9 mouse cellular contexts compared by ENCODE assay signal in the genomic region with DNA sequence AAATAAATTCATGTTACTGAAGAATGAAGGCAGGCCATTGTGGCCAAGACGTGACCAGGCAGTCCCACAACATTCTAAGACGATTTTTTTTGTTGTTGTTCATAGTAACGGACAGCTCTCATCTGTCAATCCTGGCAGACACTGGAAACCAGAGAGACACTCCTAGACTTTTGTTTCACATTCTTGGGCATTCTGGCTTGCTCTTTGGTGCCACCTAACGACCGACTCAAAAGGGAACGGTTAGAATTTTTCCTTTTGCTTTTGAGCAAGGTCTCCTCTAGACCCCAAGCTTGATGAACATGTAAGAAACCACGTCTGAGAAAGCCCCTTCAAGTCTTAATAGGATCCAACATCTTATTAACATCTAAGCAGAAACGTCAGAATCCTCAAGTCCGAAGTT. TPM values are rescaled to one million over a fixed set of nuclear protein-coding genes. Genes with fewer than 3 reads are reported as not detected.
DNase-seq lines count a peak whose midpoint lies in the region; ATAC-seq and TF ChIP-seq lines count a peak whose summit lies in the region.
"Had no signal": no experiment of that assay in that cellular context is flagged by ENCODE, and none has a peak within 500 bp of the region (broad histone marks: within the 10 kb centered on the region; RNA-seq: fewer than 3 reads in every experiment).

No protein-coding gene starts in this region.

- H3K9me3 ChIP-seq in intestine, postnatal 0 days (ENCODE audit: control insufficient read depth), result no peaks in the 10 kb centered on the region
- H3K9me3 ChIP-seq in intestine, embryonic 16.5 days (ENCODE audit: control insufficient read depth, low read length), result no peaks in the 10 kb centered on the region
- peaks cover 2% of the 10 kb centered on the region for H3K9me3 ChIP-seq in CH12.LX (replicated peaks; ENCODE audit: low read length)

- no peaks in the 10 kb centered on the region for H3K79me2 ChIP-seq in CH12.LX (replicated peaks; ENCODE audit: control insufficient read depth, extremely low read depth, insufficient read depth, poor library complexity, severe bottlenecking)

- no peak for TF ChIP-seq EP300 in CH12.LX (IDR thresholded peaks at IDR 0.05; ENCODE audit: low read length)

- no peak overlapping the region for H3K4me2 ChIP-seq in intestine, postnatal 0 days (replicated peaks; ENCODE audit: low read depth)
- H3K4me2 ChIP-seq in intestine, embryonic 16.5 days (ENCODE audit: low read depth, low read length), result no peak overlapping the region
- no peak overlapping the region for H3K4me2 ChIP-seq in CH12.LX (ENCODE audit: insufficient read depth, low read depth, poor library complexity, severe bottlenecking)

- peak; percentile 82 for TF ChIP-seq CTCF in intestine, postnatal 0 days (IDR thresholded peaks at IDR 0.05; ENCODE audit: low read depth)
- peak; percentile 19 to 44; a peak in 2 of 4 replicates for TF ChIP-seq CTCF in CH12.LX (conservative IDR thresholded peaks at IDR 0.05 in 1 of 2, IDR thresholded peaks at IDR 0.05 in 1 of 2; ENCODE audit: low read depth in 2 of 2, low read length in 2 of 2)

- peaks cover 16% of the 10 kb centered on the region; the same call in 1 of the 2 replicates for H3K36me3 ChIP-seq in intestine, postnatal 0 days (ENCODE audit: control insufficient read depth, insufficient read depth)
- H3K36me3 ChIP-seq in intestine, embryonic 16.5 days (ENCODE audit: control insufficient read depth, insufficient read depth, low read length), result peaks cover 21% of the 10 kb centered on the region
- H3K36me3 ChIP-seq in CH12.LX (replicated peaks in 1 of 2; ENCODE audit: control insufficient read depth in 1 of 2, insufficient read depth in 1 of 2, low read length in 1 of 2), result peaks cover 27 to 62% of the 10 kb centered on the region in 2 experiments

- no peaks in the 10 kb centered on the region for H3K4me1 ChIP-seq in intestine, postnatal 0 days (replicated peaks; ENCODE audit: control insufficient read depth, insufficient read depth, low read length)
- H3K4me1 ChIP-seq in intestine, embryonic 16.5 days (ENCODE audit: control insufficient read depth, insufficient read depth, low read length), result no peaks in the 10 kb centered on the region
- no peaks in the 10 kb centered on the region for H3K4me1 ChIP-seq in CH12.LX (ENCODE audit: control insufficient read depth in 1 of 2, insufficient read depth in 2 of 2)

- peak; percentile 32 for TF ChIP-seq RAD21 in CH12.LX (IDR thresholded peaks at IDR 0.05; ENCODE audit: low read depth, low read length)

- intact Hi-C loops in heart, postnatal 14 days (cut with DNase I), result no loop called here

- TF ChIP-seq POLR2A in CH12.LX (IDR thresholded peaks at IDR 0.05; ENCODE audit: low read depth, low read length), result no peak

- dilution Hi-C loops in CH12.LX (cut with MboI; ENCODE audit: extremely low pct_ligation_motif_present, extremely low pct_unique_long_range_greater_than_20kb, low sequenced_read_pairs), result no loop called here

- no peak overlapping the region for H3K27ac ChIP-seq in intestine, postnatal 0 days (ENCODE audit: low read depth, low read length)
- no peak overlapping the region for H3K27ac ChIP-seq in intestine, embryonic 16.5 days (ENCODE audit: low read length)
- no peak overlapping the region for H3K27ac ChIP-seq in CH12.LX (ENCODE audit: insufficient read depth, low read depth)

- no peak for ATAC-seq in intestine, postnatal 0 days
- no peak for ATAC-seq in intestine, embryonic 16.5 days

- H3K4me3 ChIP-seq in intestine, postnatal 0 days (ENCODE audit: low read depth, low read length), result no peak overlapping the region
- H3K4me3 ChIP-seq in intestine, embryonic 16.5 days (ENCODE audit: low read length), result no peak overlapping the region
- H3K4me3 ChIP-seq in CH12.LX (replicated peaks in 1 of 3; ENCODE audit: low read depth in 2 of 3, low read length in 2 of 3, poor library complexity in 1 of 3), result no peak overlapping the region
- H3K4me3 ChIP-seq: megakaryocyte, embryonic 14.5 days had no signal

- H3K27me3 ChIP-seq in intestine, postnatal 0 days (replicated peaks; ENCODE audit: control insufficient read depth, insufficient read depth, low read length), result no peaks in the 10 kb centered on the region
- H3K27me3 ChIP-seq in intestine, embryonic 16.5 days (replicated peaks; ENCODE audit: control insufficient read depth, insufficient read depth, low read length), result no peaks in the 10 kb centered on the region
- no peaks in the 10 kb centered on the region for H3K27me3 ChIP-seq in CH12.LX (replicated peaks)
- H3K27me3 ChIP-seq: megakaryocyte, embryonic 14.5 days had no signal

- 11% methylated on average over 9 of the region's 9 CpGs for WGBS in intestine, postnatal 0 days
- WGBS in intestine, embryonic 16.5 days, result 8% methylated on average over 9 of the region's 9 CpGs

- DNase-seq in adrenal gland, adult 2 months, result peak; percentile 27
- no peak for DNase-seq in adrenal gland, adult 18-20 months (ENCODE audit: low spot score in 2 of 2)
- DNase-seq in CH12.LX (ENCODE audit: extremely low read depth), result peak; percentile 34
- peak; percentile 40 to 61 for DNase-seq in heart, postnatal 14 days
- DNase-seq in lung, postnatal 25 days (ENCODE audit: low spot score), result peak; percentile 12
- no peak for DNase-seq in spleen, postnatal 36 days (ENCODE audit: low spot score in 2 of 2)

- in situ Hi-C loops in CH12.LX (cut with MboI; ENCODE audit: low pct_ligation_motif_present, low pct_unique_long_range_greater_than_20kb, low sequenced_read_pairs), result no loop called here

- H3K9ac ChIP-seq in intestine, postnatal 0 days (ENCODE audit: low read depth, low read length), result no peak overlapping the region
- H3K9ac ChIP-seq in intestine, embryonic 16.5 days (ENCODE audit: low read depth, low read length), result no peak overlapping the region
- no peak overlapping the region for H3K9ac ChIP-seq in CH12.LX (ENCODE audit: insufficient read depth, low read depth)

TF ChIP-seq in CH12.LX, 34 proteins besides CTCF, POLR2A, EP300 and RAD21:
- TF ChIP-seq RCOR1 (conservative IDR thresholded peaks at IDR 0.05; ENCODE audit: low read depth, low read length), result no peak

RNA-seq across cellular contexts. Expression of gene Zfp64, which starts 31.7 kb away (rescaled TPM):
- 10 to 100 TPM; 17.5 TPM for total RNA-seq in adrenal gland, adult 2 months (2021)
- polyA plus RNA-seq in adrenal gland, adult 2 months (2012; rRNA removed), result 31.6 and 37.4 TPM in 2 replicates
- 10 to 100 TPM; 13.6 to 15.0 TPM for total RNA-seq in adrenal gland, adult 18-20 months (2021)
- polyA plus RNA-seq in intestine, postnatal 0 days (2015; fragmentation: Nextera tagmentation; extraction: Ambion mirVana), result 10.7 and 12.9 TPM in 2 replicates
- polyA plus RNA-seq in intestine, embryonic 16.5 days (2015; fragmentation: Nextera tagmentation; extraction: Ambion mirVana), result 26.9 and 30.6 TPM in 2 replicates
- total RNA-seq in CH12.LX (2012; rRNA removed), result 25.1 and 25.8 TPM in 2 replicates
- 20.0 and 22.2 TPM in 2 replicates for total RNA-seq in CH12.LX (2014; rRNA removed)
- polyA plus RNA-seq in CH12.LX (2012; ENCODE audit: insufficient read length, low read depth), result 31.4 and 37.0 TPM in 2 replicates
- total RNA-seq in heart, postnatal 14 days (2021), result 1 to 10 TPM; 8.7 to 8.9 TPM

Comparison
In these comparisons a context has a peak if more than half of its experiments do, and no peak if none do; other contexts are left out.
1. DNase-seq: peak in adrenal gland, adult 2 months (single experiment), CH12.LX (single experiment), heart, postnatal 14 days (2 of 2) and lung, postnatal 25 days (single experiment); none in adrenal gland, adult 18-20 months (0 of 2) and spleen, postnatal 36 days (0 of 2).